Mouse (Mus musculus) midbrain, embryonic 16.5 days (tissue): ENCODE data around the gene Arpc4. TPM values are rescaled to one million over a fixed set of nuclear protein-coding genes. Genes with fewer than 3 reads are reported as not detected.
A peak's percentile ranks its signal among the peaks of the same experiment; 100 is the strongest.

ENCODE experiments used
- ATAC-seq: fragments of 200-750 bp; cut with Nextera tagmentation; 2 replicates; pipeline ENCODE4 v1.8.0; 2017; ENCODE audit warnings: moderate TSS enrichment
- H3K27ac ChIP-seq: fragments of 300-500 bp; sonication (generic); 2 replicates; pipeline ENCODE4 v1.5.1; 2014; ENCODE audit warnings: mild to moderate bottlenecking, low read length, mixed read lengths
- H3K27me3 ChIP-seq: fragments of 300-500 bp; sonication (generic); 2 replicates; pipeline ENCODE4 v1.6.1; 2014; ENCODE audit warnings: low read depth, low read length, mixed read lengths; ENCODE audit not compliant: control insufficient read depth, insufficient read depth
- H3K36me3 ChIP-seq: fragments of 300-500 bp; sonication (generic); 2 replicates; pipeline ENCODE4 v1.6.1; 2014; ENCODE audit warnings: mild to moderate bottlenecking, low read length, moderate library complexity, mixed read lengths; ENCODE audit not compliant: control insufficient read depth, insufficient read depth
- H3K4me1 ChIP-seq: fragments of 300-500 bp; sonication (generic); 2 replicates; pipeline ENCODE4 v1.6.1; 2014; ENCODE audit warnings: mild to moderate bottlenecking, low read length, mixed read lengths; ENCODE audit not compliant: control insufficient read depth, insufficient read depth
- H3K4me2 ChIP-seq: fragments of 300-500 bp; sonication (generic); 2 replicates; pipeline ENCODE4 v1.6.1; 2014; ENCODE audit warnings: mild to moderate bottlenecking, low read length, mixed read lengths
- H3K4me3 ChIP-seq: fragments of 300-500 bp; sonication (generic); 2 replicates; pipeline ENCODE4 v1.5.1; 2014; ENCODE audit warnings: low read depth, mild to moderate bottlenecking, low read length, moderate library complexity, mixed read lengths
- H3K9ac ChIP-seq: fragments of 300-500 bp; sonication (generic); 2 replicates; pipeline ENCODE4 v1.6.1; 2014; ENCODE audit warnings: low read depth, low read length, mixed read lengths
- H3K9me3 ChIP-seq: fragments of 300-500 bp; sonication (generic); replicated peaks from 2 replicates; pipeline ENCODE4 v1.6.1; 2014; ENCODE audit warnings: mild to moderate bottlenecking, low read length, mixed read lengths; ENCODE audit not compliant: control insufficient read depth, poor library complexity, severe bottlenecking
- WGBS: fragments of 180-500 bp; shearing (Covaris S2); extraction: QIAGEN DNeasy Blood & Tissue Kit; methylation state at CpG from one replicate; pipeline ENCODE4 v1.1.7; 2014; 5-methylcytosine and 5-hydroxymethylcytosine counted together
- polyA plus RNA-seq: library from polyadenylated mRNA; unstranded; fragments of >200 nt; fragmentation: Nextera tagmentation; extraction: Ambion mirVana; gene quantifications from 2 replicates; pipeline ENCODE4 v1.2.1, GENCODE M21; 2015

Arpc4 gene
- polyA plus RNA-seq, 1 experiment from 2014 or later: 475 TPM

DNA sequence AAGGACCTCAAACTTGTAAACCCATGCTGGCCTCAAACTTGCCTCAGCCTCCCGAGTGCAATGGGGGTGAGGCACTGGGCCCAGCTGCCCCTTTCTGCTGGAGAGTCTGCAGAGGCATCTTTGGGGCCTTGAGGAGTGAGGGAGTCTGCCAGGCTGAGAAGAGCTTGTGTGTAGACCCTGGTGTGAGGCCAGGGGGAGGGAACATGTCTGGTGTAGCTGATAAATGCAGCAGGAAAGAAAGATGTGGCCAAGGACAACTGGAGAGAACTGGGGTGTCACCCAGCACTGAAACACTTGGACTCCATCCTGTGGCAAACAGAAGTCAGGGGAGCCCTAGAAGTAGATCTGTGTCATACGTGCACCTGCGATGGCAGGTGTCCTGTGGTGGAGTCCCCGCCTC lies 4.4 kb upstream of the Arpc4 start:
- Histone ChIP-seq H3K9ac (no peak overlapping the region), H3K4me2 (no peak overlapping the region), H3K27me3 (no peaks in the 10 kb centered on the region), H3K9me3 (no peaks in the 10 kb centered on the region), H3K4me3 (no peak overlapping the region), H3K36me3 (peaks cover 31% of the 10 kb centered on the region), H3K4me1 (peaks cover 9% of the 10 kb centered on the region), H3K27ac (no peak overlapping the region)
- ATAC-seq: no peak
- WGBS: 95% methylated on average over 4 of the region's 4 CpGs

DNA sequence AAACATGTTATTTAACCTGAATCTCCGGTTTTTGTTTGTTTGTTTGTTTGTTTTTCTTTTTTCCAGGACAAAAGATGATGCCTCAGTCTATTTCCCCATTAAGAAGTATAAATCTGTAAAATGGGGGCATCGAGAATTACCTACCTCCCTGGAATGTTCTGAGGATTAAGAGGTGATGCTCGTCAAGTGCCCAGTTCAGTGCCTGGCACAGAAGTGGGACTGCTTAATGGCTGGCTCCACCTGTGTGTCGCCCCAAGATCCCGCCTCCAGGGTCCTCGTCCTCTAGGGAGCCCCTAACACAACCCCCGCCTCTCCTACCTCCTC lies 781 bp upstream of the Arpc4 start:
- 11% methylated on average over 7 of the region's 7 CpGs for WGBS

DNA sequence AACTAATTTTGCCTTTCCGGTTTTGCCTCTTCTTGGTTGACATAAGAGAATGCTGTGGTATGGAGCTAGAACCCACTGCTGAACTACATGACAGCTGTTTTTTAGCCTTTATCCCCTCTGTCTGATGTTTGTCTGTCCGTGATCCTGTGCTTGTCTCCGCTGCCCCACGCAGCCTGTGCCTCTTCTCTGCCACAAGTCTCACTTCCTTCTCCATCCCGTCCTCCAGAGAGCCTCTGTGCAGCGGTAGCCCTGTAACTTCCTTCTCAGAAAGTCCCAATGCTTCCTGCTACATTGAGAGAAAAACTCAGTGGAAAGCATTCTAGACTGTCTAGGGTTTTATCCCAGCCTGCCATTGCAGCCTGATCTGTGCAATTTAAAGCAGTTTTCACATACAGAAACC lies 1.3 kb downstream of the Arpc4 start:
- H3K9ac ChIP-seq: no peak overlapping the region
- H3K27me3 ChIP-seq: no peaks in the 10 kb centered on the region
- no peaks in the 10 kb centered on the region for H3K9me3 ChIP-seq
- H3K4me1 ChIP-seq: peaks cover 22% of the 10 kb centered on the region
- H3K36me3 ChIP-seq: peaks cover 25% of the 10 kb centered on the region
- 85% methylated on average over 6 of the region's 6 CpGs for WGBS
- no peak for ATAC-seq
- peak overlapping the region; percentile 99; the same call in 1 of the 2 replicates for H3K4me3 ChIP-seq
- peak overlapping the region; percentile 94 for H3K4me2 ChIP-seq
- H3K27ac ChIP-seq: no peak overlapping the region

More for the DNA sequence above, 781 bp upstream of the Arpc4 start:
- no peaks in the 10 kb centered on the region for H3K27me3 ChIP-seq
- H3K4me3 ChIP-seq: peak overlapping the region; percentile 99
- H3K4me1 ChIP-seq: peaks cover 22% of the 10 kb centered on the region
- H3K9me3 ChIP-seq: no peaks in the 10 kb centered on the region
- peak overlapping the region; percentile 95 for H3K27ac ChIP-seq
- peak overlapping the region; percentile 96 for H3K9ac ChIP-seq
- H3K4me2 ChIP-seq: peak overlapping the region; percentile 94
- ATAC-seq: no peak; the same call in 1 of the 2 replicates
- peaks cover 23% of the 10 kb centered on the region for H3K36me3 ChIP-seq

DNA sequence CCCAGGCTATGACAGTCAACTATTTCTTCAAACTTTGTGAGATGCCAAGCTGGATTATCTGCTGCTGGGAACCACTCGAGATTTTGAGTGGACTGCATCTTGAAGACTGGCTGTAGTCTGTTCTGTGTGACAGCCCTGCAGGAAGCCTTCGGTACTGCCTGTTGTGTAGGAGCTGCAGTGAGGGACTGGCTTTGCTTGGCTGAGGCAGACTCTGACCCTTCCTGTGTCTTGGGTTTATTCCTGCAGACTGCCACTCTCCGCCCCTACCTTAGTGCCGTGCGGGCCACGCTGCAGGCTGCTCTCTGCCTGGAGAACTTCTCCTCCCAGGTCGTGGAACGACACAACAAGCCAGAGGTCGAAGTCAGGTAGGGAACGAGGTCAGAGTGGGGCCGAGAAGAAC lies 2.6 kb downstream of the Arpc4 start:
- Histone ChIP-seq H3K9me3 (no peaks in the 10 kb centered on the region), H3K9ac (no peak overlapping the region), H3K27me3 (no peaks in the 10 kb centered on the region), H3K4me2 (no peak overlapping the region), H3K4me3 (no peak overlapping the region), H3K36me3 (peaks cover 31% of the 10 kb centered on the region), H3K27ac (no peak overlapping the region), H3K4me1 (peaks cover 22% of the 10 kb centered on the region)
- ATAC-seq: no peak
- 89% methylated on average over 11 of the region's 11 CpGs for WGBS

DNA sequence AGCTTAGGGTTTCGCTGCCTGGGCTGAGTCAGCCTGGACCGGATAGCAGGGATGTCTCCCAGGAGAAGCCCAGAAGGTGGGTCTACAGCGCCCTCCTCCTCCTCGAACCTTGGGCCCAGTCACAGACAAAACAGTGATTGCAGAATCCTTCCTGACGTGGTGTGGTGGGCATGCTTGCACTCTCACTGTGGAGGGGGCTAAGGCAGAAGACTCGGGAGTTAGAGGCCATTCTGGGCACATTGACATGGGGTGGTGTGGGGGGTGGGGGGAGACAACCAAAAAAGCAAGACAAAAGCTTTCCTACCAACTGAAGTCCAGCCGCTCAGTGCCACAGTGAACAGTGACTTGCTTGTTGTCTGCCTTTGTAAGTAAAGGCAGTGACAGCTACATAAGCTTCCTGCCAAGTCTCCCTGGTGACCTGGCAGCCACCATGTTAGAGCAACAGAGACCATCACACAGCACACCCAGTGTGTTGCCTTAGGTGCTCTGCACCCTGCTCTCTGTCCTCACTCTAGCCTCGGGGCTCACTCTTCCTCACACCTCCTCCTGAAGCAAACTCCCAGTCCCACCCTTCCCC lies 6.5 kb downstream of the Arpc4 start:
- peaks cover 3% of the 10 kb centered on the region for H3K4me1 ChIP-seq
- no peaks in the 10 kb centered on the region for H3K9me3 ChIP-seq
- H3K4me3 ChIP-seq: no peak overlapping the region
- no peak overlapping the region for H3K4me2 ChIP-seq
- peak; percentile 69 for ATAC-seq
- no peak overlapping the region for H3K9ac ChIP-seq
- WGBS: 90% methylated on average over 8 of the region's 8 CpGs
- H3K27ac ChIP-seq: peak overlapping the region; percentile 36; the same call in 1 of the 2 replicates
- peaks cover 44% of the 10 kb centered on the region for H3K36me3 ChIP-seq
- no peaks in the 10 kb centered on the region for H3K27me3 ChIP-seq

DNA sequence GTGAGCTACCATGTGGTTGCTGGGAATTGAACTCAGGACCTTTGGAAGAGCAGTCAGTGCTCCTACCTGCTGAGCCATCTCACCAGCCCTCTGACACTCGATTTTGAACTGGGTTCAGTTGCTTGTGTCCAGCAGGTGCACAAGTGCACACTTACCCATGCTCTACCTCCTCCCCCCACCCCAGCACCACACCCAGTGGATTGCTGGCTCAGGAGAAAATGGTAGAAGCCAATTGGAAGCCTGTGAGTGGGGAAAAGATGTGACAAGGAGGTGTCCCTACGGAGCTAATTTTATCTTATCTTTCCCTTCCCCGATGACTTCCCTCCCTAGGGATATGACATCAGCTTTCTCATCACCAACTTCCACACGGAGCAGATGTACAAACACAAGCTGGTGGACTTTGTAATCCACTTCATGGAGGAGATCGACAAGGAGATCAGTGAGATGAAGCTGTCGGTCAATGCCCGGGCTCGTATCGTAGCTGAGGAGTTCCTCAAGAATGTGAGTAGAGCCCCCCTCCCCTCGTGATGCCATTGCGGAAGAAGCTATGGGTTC lies 7.3 kb downstream of the Arpc4 start:
- Histone ChIP-seq H3K4me3 (no peak overlapping the region), H3K9me3 (no peaks in the 10 kb centered on the region), H3K4me2 (no peak overlapping the region), H3K27ac (no peak overlapping the region), H3K36me3 (peaks cover 49% of the 10 kb centered on the region), H3K4me1 (no peaks in the 10 kb centered on the region), H3K9ac (no peak overlapping the region), H3K27me3 (no peaks in the 10 kb centered on the region)
- no peak for ATAC-seq
- 91% methylated on average over 11 of the region's 11 CpGs for WGBS

GRCm38 (mm10) chr6:113386025-113386424 lies 8.1 kb downstream of the Arpc4 start:
- Histone ChIP-seq H3K27ac (no peak overlapping the region), H3K4me2 (no peak overlapping the region), H3K36me3 (peaks cover 45% of the 10 kb centered on the region), H3K27me3 (no peaks in the 10 kb centered on the region), H3K4me1 (no peaks in the 10 kb centered on the region), H3K4me3 (no peak overlapping the region), H3K9me3 (no peaks in the 10 kb centered on the region), H3K9ac (no peak overlapping the region)
- ATAC-seq: no peak
- 84% methylated on average over 3 of the region's 3 CpGs for WGBS

DNA sequence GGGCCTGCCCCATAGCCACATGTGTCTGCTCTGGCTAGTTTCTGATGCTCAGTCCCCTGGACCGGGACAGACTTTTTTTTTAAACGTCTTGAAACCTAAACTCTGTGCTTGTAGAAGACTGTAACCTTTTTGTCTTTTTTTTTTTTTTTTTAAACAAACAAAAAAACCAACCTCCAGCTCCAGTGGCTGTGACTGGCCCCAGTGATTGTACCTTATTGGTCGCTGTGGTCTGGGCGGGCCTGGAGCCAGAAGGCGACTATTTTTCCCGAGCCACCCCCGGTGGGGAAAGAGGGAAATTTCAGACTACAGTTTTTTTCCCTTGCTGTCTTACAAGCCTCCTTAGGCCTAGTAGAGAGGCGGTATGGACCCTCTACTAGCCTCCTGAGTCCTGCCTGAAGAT lies 11.0 kb downstream of the Arpc4 start, which contains the start of gene Ttll3:
TSS of gene Ttll3 (plus strand) at position 301 of the 400 bp plus-strand sequence.
- H3K9me3 ChIP-seq: no peaks in the 10 kb centered on the region
- H3K4me2 ChIP-seq: no peak within 1 kb of the TSS
- 79% methylated on average over 8 of the region's 8 CpGs for WGBS
- H3K36me3 ChIP-seq: peaks cover 35% of the 10 kb centered on the region
- H3K27ac ChIP-seq: no peak within 1 kb of the TSS
- no peak for ATAC-seq
- no peaks in the 10 kb centered on the region for H3K27me3 ChIP-seq
- H3K4me1 ChIP-seq: peaks cover 8% of the 10 kb centered on the region
- no peak within 1 kb of the TSS for H3K4me3 ChIP-seq
- H3K9ac ChIP-seq: no peak within 1 kb of the TSS

- Histone ChIP-seq H3K9ac (no peak overlapping the region), H3K27ac (no peak overlapping the region), H3K9me3 (no peaks in the 10 kb centered on the region), H3K4me3 (no peak overlapping the region), H3K4me1 (peaks cover 8% of the 10 kb centered on the region), H3K4me2 (no peak overlapping the region), H3K27me3 (no peaks in the 10 kb centered on the region), H3K36me3 (peaks cover 28% of the 10 kb centered on the region)
- no peak for ATAC-seq
- 65% methylated on average over 3 of the region's 3 CpGs for WGBS
Observed at GRCm38 (mm10) chr6:113390715-113391114, 12.8 kb downstream of the Arpc4 start.
